20 mouse cellular contexts compared by ENCODE assay signal in genomic region chr2:16545207-16545606, GRCm38 (mm10).
A peak's percentile ranks its signal among the peaks of the same experiment; 100 is the strongest.
DNase-seq lines count a peak whose midpoint lies in the region; ATAC-seq and TF ChIP-seq lines count a peak whose summit lies in the region.
"Had no signal": no experiment of that assay in that cellular context is flagged by ENCODE, and none has a peak within 500 bp of the region (broad histone marks: within the 10 kb centered on the region; RNA-seq: fewer than 3 reads in every experiment).

No protein-coding gene starts in this region.

- H3K4me2 ChIP-seq in forebrain, postnatal 0 days (ENCODE audit: low read depth): no peak overlapping the region
- H3K4me2 ChIP-seq in lung, postnatal 0 days (replicated peaks; ENCODE audit: low read depth, low read length): no peak overlapping the region
- H3K4me2 ChIP-seq: heart, embryonic 13.5 days; limb, embryonic 15.5 days; liver, embryonic 15.5 days; neural tube, embryonic 15.5 days had no signal

- no peaks in the 10 kb centered on the region for H3K4me1 ChIP-seq in forebrain, postnatal 0 days (ENCODE audit: insufficient read depth)
- H3K4me1 ChIP-seq in forebrain, embryonic 10.5 days: no peaks in the 10 kb centered on the region
- H3K4me1 ChIP-seq in lung, postnatal 0 days (ENCODE audit: insufficient read depth, low read depth, low read length): no peaks in the 10 kb centered on the region
- H3K4me1 ChIP-seq: limb, embryonic 15.5 days; liver, embryonic 15.5 days; neural tube, embryonic 15.5 days had no signal

- no peak overlapping the region for H3K4me3 ChIP-seq in forebrain, postnatal 0 days (ENCODE audit: low read depth, low read length)
- H3K4me3 ChIP-seq in forebrain, embryonic 10.5 days: no peak overlapping the region
- H3K4me3 ChIP-seq in lung, postnatal 0 days (ENCODE audit: low read depth, low read length): no peak overlapping the region
- H3K4me3 ChIP-seq: heart, embryonic 13.5 days; limb, embryonic 15.5 days; liver, embryonic 15.5 days; midbrain, embryonic 10.5 days; neural tube, embryonic 15.5 days had no signal

- WGBS in forebrain, postnatal 0 days: 32% methylated on average over 3 of the region's 3 CpGs
- WGBS in forebrain, embryonic 10.5 days: 77% methylated on average over 3 of the region's 3 CpGs
- 43% methylated on average over 3 of the region's 3 CpGs for WGBS in lung, postnatal 0 days

- H3K27ac ChIP-seq in forebrain, postnatal 0 days (ENCODE audit: low read depth, low read length): no peak overlapping the region
- no peak overlapping the region for H3K27ac ChIP-seq in forebrain, embryonic 10.5 days
- H3K27ac ChIP-seq in lung, postnatal 0 days (ENCODE audit: low read length): no peak overlapping the region
- H3K27ac ChIP-seq: heart, embryonic 13.5 days; limb, embryonic 15.5 days; liver, embryonic 15.5 days; midbrain, embryonic 10.5 days; neural tube, embryonic 15.5 days had no signal

- H3K27me3 ChIP-seq in forebrain, postnatal 0 days (ENCODE audit: insufficient read depth, low read length): no peaks in the 10 kb centered on the region
- H3K27me3 ChIP-seq in forebrain, embryonic 10.5 days (ENCODE audit: poor library complexity, severe bottlenecking): no peaks in the 10 kb centered on the region
- H3K27me3 ChIP-seq in lung, postnatal 0 days (replicated peaks; ENCODE audit: insufficient read depth, low read length): no peaks in the 10 kb centered on the region
- H3K27me3 ChIP-seq: heart, embryonic 13.5 days; limb, embryonic 15.5 days; liver, embryonic 15.5 days; neural tube, embryonic 15.5 days had no signal

- no peak for TF ChIP-seq CTCF in forebrain, postnatal 0 days (IDR thresholded peaks at IDR 0.05; ENCODE audit: low read depth)
- no peak for TF ChIP-seq CTCF in lung, postnatal 0 days (IDR thresholded peaks at IDR 0.05)

- no peak for TF ChIP-seq EP300 in lung, postnatal 0 days (IDR thresholded peaks at IDR 0.05)

- no peak overlapping the region for H3K9ac ChIP-seq in forebrain, postnatal 0 days
- H3K9ac ChIP-seq in lung, postnatal 0 days (replicated peaks; ENCODE audit: low read depth): no peak overlapping the region
- H3K9ac ChIP-seq: heart, embryonic 13.5 days; limb, embryonic 15.5 days; liver, embryonic 15.5 days; neural tube, embryonic 15.5 days had no signal

- H3K36me3 ChIP-seq in forebrain, postnatal 0 days (ENCODE audit: insufficient read depth): no peaks in the 10 kb centered on the region
- no peaks in the 10 kb centered on the region for H3K36me3 ChIP-seq in forebrain, embryonic 10.5 days (replicated peaks)
- no peaks in the 10 kb centered on the region for H3K36me3 ChIP-seq in lung, postnatal 0 days (ENCODE audit: insufficient read depth, low read length)
- H3K36me3 ChIP-seq: heart, embryonic 13.5 days; limb, embryonic 15.5 days; liver, embryonic 15.5 days; midbrain, embryonic 10.5 days; neural tube, embryonic 15.5 days had no signal

- peak; percentile 65 for DNase-seq in forebrain, postnatal 0 days
- no peak for DNase-seq in forebrain, embryonic 10.5 days (ENCODE audit: extremely low spot score, low spot score)
- DNase-seq in lung, postnatal 0 days (ENCODE audit: low spot score): peak; percentile 38
- no peak for DNase-seq in lung, postnatal 10 days
- DNase-seq in brain, adult 2 months (ENCODE audit: low read depth, low spot score): peak; percentile 56
- DNase-seq in embryo, embryonic 11 days: peak; percentile 19
- no peak for DNase-seq in gastrocnemius, postnatal 25 days
- DNase-seq: B cell, adult 2 months; cerebellum, postnatal 10 days; gastrocnemius, postnatal 10 days; heart, adult 18-20 months; kidney, adult 18-20 months; kidney, postnatal 10 days; right cerebral cortex, postnatal 25 days; thymus, adult 18-20 months had no signal

- H3K9me3 ChIP-seq in forebrain, postnatal 0 days (ENCODE audit: low read length): no peaks in the 10 kb centered on the region
- no peaks in the 10 kb centered on the region for H3K9me3 ChIP-seq in forebrain, embryonic 10.5 days
- no peaks in the 10 kb centered on the region for H3K9me3 ChIP-seq in lung, postnatal 0 days (ENCODE audit: low read length)
- H3K9me3 ChIP-seq: heart, embryonic 13.5 days; limb, embryonic 15.5 days; liver, embryonic 15.5 days; midbrain, embryonic 10.5 days; neural tube, embryonic 15.5 days had no signal

- ATAC-seq in forebrain, postnatal 0 days: peak; percentile 71
- ATAC-seq in lung, postnatal 0 days: no peak

Comparison
In these comparisons a context has a peak if more than half of its experiments do, and no peak if none do; other contexts are left out.
1. DNase-seq: peak in forebrain, postnatal 0 days (single experiment), lung, postnatal 0 days (single experiment), brain, adult 2 months (single experiment) and embryo, embryonic 11 days (single experiment); none in forebrain, embryonic 10.5 days (single experiment), lung, postnatal 10 days (single experiment) and gastrocnemius, postnatal 25 days (single experiment).